Mouse (Mus musculus) cortical plate, adult 2 months (tissue): ENCODE data around the gene Rps23.

Experiments
- CTCF ChIP-seq: fragments of 200-500 bp; IDR thresholded peaks from 2 replicates; pipeline ENCODE4 v1.5.1; 2011; ENCODE audit warnings: mild to moderate bottlenecking, control low read depth, low read length; ENCODE audit not compliant: insufficient read depth; ENCODE audit errors: extremely low read depth
- POLR2A ChIP-seq: fragments of 200-500 bp; IDR thresholded peaks from 2 replicates; pipeline ENCODE4 v1.6.1; 2011; ENCODE audit warnings: mild to moderate bottlenecking, low read length, control low read depth; ENCODE audit not compliant: insufficient read depth; ENCODE audit errors: extremely low read depth

DNA sequence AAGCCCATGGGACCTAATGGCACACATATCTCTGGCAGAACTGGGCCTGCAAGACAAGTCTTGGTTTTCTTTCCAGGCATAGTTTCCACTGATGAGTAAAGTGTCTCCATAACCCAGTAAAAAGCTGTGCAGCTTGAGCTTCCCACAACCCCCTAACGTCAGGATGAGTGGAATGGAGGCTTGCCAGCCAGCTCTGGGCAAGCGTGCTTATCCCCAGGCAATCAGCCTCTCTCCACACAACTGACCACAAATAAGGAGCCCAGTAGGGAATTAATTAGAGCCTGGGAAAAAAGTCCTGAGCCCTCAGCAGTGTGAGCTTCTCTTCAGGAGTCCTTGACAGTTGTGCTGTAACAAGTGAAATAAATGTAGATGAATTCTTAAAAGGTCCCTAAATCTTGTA, 26.7 kb upstream of the Rps23 start:
- TF ChIP-seq CTCF (no peak), POLR2A (no peak)
